Mouse (Mus musculus) adrenal gland, postnatal 0 days (tissue): Measurements from ENCODE around the gene Mthfs. TPM values are rescaled to one million over a fixed set of nuclear protein-coding genes. Genes with fewer than 3 reads are reported as not detected.

Source experiments
- polyA plus RNA-seq: library from polyadenylated mRNA; unstranded; fragments of >200 nt; fragmentation: Nextera tagmentation; extraction: Ambion mirVana; gene quantifications from 2 replicates; pipeline ENCODE4 v1.2.1, GENCODE M21; 2015

The Mthfs gene
- 51.0 and 55.9 TPM in 2 replicates for polyA plus RNA-seq

DNA sequence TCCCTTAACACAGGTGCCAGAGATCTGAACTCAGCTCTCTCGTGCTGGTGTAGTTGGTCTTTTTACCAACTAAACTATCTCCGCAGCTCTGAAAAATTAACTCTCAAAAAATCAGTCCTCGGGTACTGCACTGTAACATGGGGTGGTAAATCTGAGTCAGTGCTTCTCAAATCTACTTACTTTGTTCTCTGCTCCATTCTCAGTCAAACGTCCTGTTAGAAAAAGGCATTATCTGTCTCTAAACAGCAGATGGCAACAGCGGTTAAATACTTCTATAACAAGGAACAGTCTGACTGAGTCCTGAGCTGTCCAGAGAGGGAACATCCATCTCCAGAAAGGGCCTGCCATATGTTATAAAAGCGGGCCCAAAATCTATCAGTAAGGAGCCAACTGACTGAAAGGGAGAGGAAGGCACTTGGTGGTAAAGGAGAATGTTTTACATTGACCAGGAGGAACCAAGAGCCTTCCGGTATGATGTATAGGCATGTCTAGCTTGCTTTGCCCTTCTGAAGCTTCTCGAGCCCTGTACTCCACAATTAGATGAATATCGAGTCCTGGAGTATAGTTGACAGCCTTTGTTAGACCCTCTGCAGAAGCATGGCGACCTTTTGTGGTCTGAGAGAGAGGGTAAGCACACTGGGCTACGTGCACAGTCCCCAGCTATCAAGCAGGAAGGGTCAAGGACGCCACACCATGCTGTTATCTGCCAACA is at the start of gene Mthfs:
Gene Mthfs (plus strand): TSS at position 324 of the 712 bp plus-strand sequence.

DNA sequence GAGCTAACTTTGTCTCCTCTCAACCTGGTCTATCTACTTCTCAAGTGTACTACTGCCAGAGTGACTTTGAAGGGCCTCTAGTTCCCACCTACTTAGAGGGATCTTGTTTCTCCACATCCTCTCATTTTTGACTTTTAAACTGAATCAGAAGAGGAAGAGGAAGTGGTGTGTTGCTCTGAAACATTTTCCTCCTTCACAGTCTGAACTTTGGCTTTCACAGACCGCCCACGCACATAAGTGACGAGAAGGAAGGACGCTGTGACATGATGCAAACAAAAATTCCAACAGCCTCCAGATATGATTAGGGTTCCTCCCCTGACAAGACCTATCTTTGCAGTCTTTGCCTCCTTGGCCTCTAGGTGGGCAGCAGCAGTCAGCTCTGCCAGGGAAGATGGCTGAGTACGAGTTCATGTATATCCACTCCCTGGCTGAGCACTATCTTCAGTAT is 11.5 kb upstream of the Mthfs start, which contains the start of the genes Bcl2a1b and Gm29094:
Gene Bcl2a1b (plus strand): TSS at position 241 of the 448 bp plus-strand sequence.
Gene Gm29094 (plus strand): TSS at position 411 of the 448 bp plus-strand sequence.

Other genes with a start within 250 kb of the Mthfs start
- 0.07 TPM in 1 of 2 replicates, not detected in the other for gene Trim43b, start 117.8 kb upstream of the Mthfs start, polyA plus RNA-seq
- 10.8 and 25.6 TPM in 2 replicates for gene Bcl2a1b, start 11.5 kb upstream of the Mthfs start, polyA plus RNA-seq
- 3.0 TPM in 1 of 2 replicates, not detected in the other for gene Gm29094, start 11.3 kb upstream of the Mthfs start, polyA plus RNA-seq